ENCODE assay signal across 18 mouse cellular contexts in the genomic region with DNA sequence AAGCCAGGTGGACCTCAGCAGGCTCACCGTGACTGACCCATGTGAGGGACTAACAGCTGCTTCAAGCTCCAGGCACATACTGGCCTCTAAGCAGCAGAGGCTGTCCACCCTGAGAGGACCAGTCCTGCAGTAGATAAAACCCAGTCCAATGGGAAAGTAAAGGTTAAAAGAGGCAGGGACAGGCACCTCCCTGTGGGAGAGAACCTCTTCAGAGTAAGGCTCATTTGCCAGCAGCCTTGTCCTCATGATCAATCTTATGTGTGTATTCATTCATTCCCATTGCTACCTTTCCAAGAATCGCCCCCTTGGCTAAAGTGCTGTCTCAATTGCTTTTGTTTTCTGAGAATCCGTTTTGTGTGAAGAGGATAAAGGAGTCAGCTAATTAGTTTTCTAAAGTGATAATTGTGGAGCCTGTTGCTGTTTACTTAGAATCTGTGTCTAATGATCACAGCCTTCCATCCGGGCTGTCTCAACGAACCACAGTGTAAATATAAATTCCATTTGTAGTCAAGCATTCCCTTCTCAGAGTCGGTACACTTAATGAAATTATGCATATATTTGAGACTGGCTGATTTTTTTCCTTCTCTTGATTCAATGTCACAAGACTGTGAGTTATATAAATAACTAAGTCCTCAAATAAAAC.
DNase-seq lines count a peak whose midpoint lies in the region; ATAC-seq and TF ChIP-seq lines count a peak whose summit lies in the region.
"Had no signal": no experiment of that assay in that cellular context is flagged by ENCODE, and none has a peak within 500 bp of the region (broad histone marks: within the 10 kb centered on the region; RNA-seq: fewer than 3 reads in every experiment).

No protein-coding gene starts in this region.

- TF ChIP-seq CTCF in layer of hippocampus, adult 2 months (conservative IDR thresholded peaks at IDR 0.05): no peak
- TF ChIP-seq CTCF in brain, embryonic 14.5 days (IDR thresholded peaks at IDR 0.05; ENCODE audit: borderline replicate concordance, extremely low read depth, insufficient read depth, insufficient read length): no peak
- TF ChIP-seq CTCF in cerebellum, adult 2 months (IDR thresholded peaks at IDR 0.05; ENCODE audit: borderline replicate concordance, insufficient read depth, low read depth, low read length): no peak

- H3K4me1 ChIP-seq in forebrain, embryonic 16.5 days (replicated peaks; ENCODE audit: control insufficient read depth, insufficient read depth, low read length): peaks cover 2% of the 10 kb centered on the region; the same call in 1 of the 2 replicates
- no peaks in the 10 kb centered on the region for H3K4me1 ChIP-seq in kidney, embryonic 15.5 days
- no peaks in the 10 kb centered on the region for H3K4me1 ChIP-seq in cerebellum, adult 2 months (ENCODE audit: control insufficient read depth, insufficient read depth, low read length)
- H3K4me1 ChIP-seq: liver, embryonic 13.5 days had no signal

- no peaks in the 10 kb centered on the region for H3K36me3 ChIP-seq in forebrain, embryonic 16.5 days (ENCODE audit: control insufficient read depth, insufficient read depth)
- H3K36me3 ChIP-seq in kidney, embryonic 15.5 days: no peaks in the 10 kb centered on the region
- H3K36me3 ChIP-seq: liver, embryonic 13.5 days; neural tube, embryonic 13.5 days had no signal

- no peak overlapping the region for H3K4me2 ChIP-seq in forebrain, embryonic 16.5 days (ENCODE audit: low read length)
- H3K4me2 ChIP-seq in kidney, embryonic 15.5 days: no peak overlapping the region
- H3K4me2 ChIP-seq: liver, embryonic 13.5 days; lung, embryonic 14.5 days; neural tube, embryonic 13.5 days had no signal

- peak in 1 of 2 experiments; percentile 6 for DNase-seq in layer of hippocampus, adult 2 months (ENCODE audit: low spot score in 2 of 2)
- no peak for DNase-seq in layer of hippocampus, postnatal 36 days
- peak; percentile 75 for DNase-seq in Muller cell, postnatal 12 days (ENCODE audit: inconsistent ontology term)
- DNase-seq in brain, embryonic 14.5 days (ENCODE audit: low read depth): peak; percentile 73
- DNase-seq in cerebellum, adult 2 months: no peak
- DNase-seq: adrenal gland, adult 2 months; cerebellum, adult 9-10 months; gastrocnemius, postnatal 25 days; kidney, adult 11 months; kidney, postnatal 10 days; liver, embryonic 13.5 days; lung, embryonic 14.5 days; lung, postnatal 4 days; right cerebral cortex, postnatal 14 days had no signal

- no peak overlapping the region for H3K9ac ChIP-seq in forebrain, embryonic 16.5 days (replicated peaks; ENCODE audit: low read depth, low read length)
- H3K9ac ChIP-seq in kidney, embryonic 15.5 days: no peak overlapping the region
- H3K9ac ChIP-seq: liver, embryonic 13.5 days; lung, embryonic 14.5 days; neural tube, embryonic 13.5 days had no signal

- ATAC-seq in forebrain, embryonic 16.5 days: peak; percentile 43; the same call in 1 of the 2 replicates
- no peak for ATAC-seq in kidney, embryonic 15.5 days (replicated peaks; ENCODE audit: low FRiP score)

- H3K9me3 ChIP-seq in forebrain, embryonic 16.5 days (ENCODE audit: control insufficient read depth, low read length): no peaks in the 10 kb centered on the region
- no peaks in the 10 kb centered on the region for H3K9me3 ChIP-seq in kidney, embryonic 15.5 days (replicated peaks)
- H3K9me3 ChIP-seq: liver, embryonic 13.5 days; neural tube, embryonic 13.5 days had no signal

- 0 out of 2 replicates have a peak overlapping the region, but pooled peaks have one; percentile 18 for H3K27ac ChIP-seq in layer of hippocampus, adult 2 months
- no peak overlapping the region for H3K27ac ChIP-seq in forebrain, embryonic 16.5 days (ENCODE audit: low read length)
- H3K27ac ChIP-seq in kidney, embryonic 15.5 days: no peak overlapping the region
- H3K27ac ChIP-seq in cerebellum, adult 2 months (ENCODE audit: insufficient read depth, low read length): no peak overlapping the region
- H3K27ac ChIP-seq: liver, embryonic 13.5 days; neural tube, embryonic 13.5 days had no signal

- no peaks in the 10 kb centered on the region for H3K27me3 ChIP-seq in forebrain, embryonic 16.5 days (replicated peaks; ENCODE audit: control insufficient read depth, insufficient read depth, low read length)
- H3K27me3 ChIP-seq in kidney, embryonic 15.5 days: no peaks in the 10 kb centered on the region
- H3K27me3 ChIP-seq in cerebellum, adult 2 months (ENCODE audit: control insufficient read depth, insufficient read depth, low read length): no peaks in the 10 kb centered on the region
- H3K27me3 ChIP-seq: liver, embryonic 13.5 days; neural tube, embryonic 13.5 days had no signal

- TF ChIP-seq POLR2A in brain, embryonic 14.5 days (IDR thresholded peaks at IDR 0.05; ENCODE audit: borderline replicate concordance, extremely low read depth, insufficient read depth, insufficient read length, poor library complexity, severe bottlenecking): no peak
- no peak for TF ChIP-seq POLR2A in cerebellum, adult 2 months (IDR thresholded peaks at IDR 0.05; ENCODE audit: borderline replicate concordance, insufficient read depth, low read length)

- H3K4me3 ChIP-seq in layer of hippocampus, adult 2 months: no peak overlapping the region
- H3K4me3 ChIP-seq in forebrain, embryonic 16.5 days (replicated peaks; ENCODE audit: low read length): no peak overlapping the region
- no peak overlapping the region for H3K4me3 ChIP-seq in kidney, embryonic 15.5 days (replicated peaks)
- H3K4me3 ChIP-seq in cerebellum, adult 2 months (replicated peaks; ENCODE audit: insufficient read depth, low read depth, low read length): no peak overlapping the region
- H3K4me3 ChIP-seq: erythroblast, embryonic 14.5 days; liver, embryonic 13.5 days; neural tube, embryonic 13.5 days had no signal

- 19% methylated on average over 6 of the region's 6 CpGs for WGBS in forebrain, embryonic 16.5 days
- WGBS in kidney, embryonic 15.5 days: 58% methylated on average over 6 of the region's 6 CpGs
- WGBS in cerebellum, adult 2 months: 66% methylated on average over 6 of the region's 6 CpGs

Comparison
In these comparisons a context has a peak if more than half of its experiments do, and no peak if none do; other contexts are left out.
1. DNase-seq: peak in Muller cell, postnatal 12 days (single experiment) and brain, embryonic 14.5 days (single experiment); none in layer of hippocampus, postnatal 36 days (0 of 2) and cerebellum, adult 2 months (0 of 2).